Mouse (Mus musculus): Measurements from ENCODE around the gene Nlk. TPM values are rescaled to one million over a fixed set of nuclear protein-coding genes. Genes with fewer than 3 reads are reported as not detected.

Nlk gene
- 25.3 and 26.7 TPM in 2 replicates for polyA plus RNA-seq (2015; fragmentation: Nextera tagmentation; extraction: Ambion mirVana)

DNA sequence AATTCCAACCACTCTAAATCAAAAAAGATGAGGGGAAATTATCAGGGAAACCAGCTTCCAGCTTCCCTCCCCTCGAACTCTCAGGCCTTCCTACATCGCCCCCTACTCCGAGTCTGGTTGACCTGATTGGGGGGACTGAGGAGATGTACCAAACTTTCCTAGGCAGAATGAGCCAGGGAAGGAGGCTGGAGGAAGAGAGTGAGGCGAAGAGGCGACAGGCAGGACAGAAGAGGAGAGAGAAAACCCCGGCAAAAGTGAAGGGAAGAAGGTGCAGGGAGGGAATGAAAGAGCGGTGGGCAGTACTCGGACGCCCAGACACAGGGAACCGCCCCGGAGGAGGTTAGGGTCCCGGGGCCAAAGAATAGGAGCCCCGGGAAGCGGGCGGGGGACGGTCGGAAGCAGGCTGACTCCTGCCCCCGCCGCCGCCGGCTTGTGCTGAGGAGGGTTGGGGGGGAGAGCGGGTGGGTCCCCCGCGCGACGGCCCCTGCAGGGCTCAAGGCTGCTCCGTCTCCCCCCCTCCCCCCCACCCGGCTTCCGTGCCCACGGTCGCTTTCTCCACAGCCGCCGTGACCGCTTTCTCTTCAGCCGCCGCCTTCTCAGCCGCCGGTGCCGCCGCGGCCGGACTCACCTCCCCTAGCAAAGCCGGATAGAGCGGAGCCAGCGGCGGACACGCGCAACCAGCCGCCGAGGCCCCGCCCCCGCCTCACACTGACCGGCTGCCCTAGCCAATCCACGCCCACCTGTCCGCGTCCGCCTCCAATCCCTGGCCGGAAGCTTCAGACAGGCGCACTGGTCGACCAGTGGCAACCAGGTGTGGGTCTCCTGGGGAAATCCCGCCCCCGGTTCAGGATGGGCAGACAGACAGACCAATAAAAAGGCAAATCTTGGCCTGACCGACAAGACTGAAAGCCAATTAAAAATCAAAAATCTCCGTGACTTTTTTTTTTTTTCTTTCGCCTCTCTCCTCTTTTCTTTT lies at the start of gene Nlk:
Gene Nlk, minus strand, starts transcription at position 597 of the 976 bp plus-strand sequence.
- Histone ChIP-seq H3K4me2 (peak within 1 kb of the TSS; percentile 73), H3K9ac (peak within 1 kb of the TSS; percentile 88), H3K4me1 (peaks cover 39% of the 10 kb centered on the region), H3K4me3 (peak within 1 kb of the TSS; percentile 83), H3K36me3 (replicated peaks) (no peaks in the 10 kb centered on the region), H3K27me3 (replicated peaks) (no peaks in the 10 kb centered on the region; the same call in 1 of the 2 replicates), H3K27ac (peak within 1 kb of the TSS; percentile 94), H3K9me3 (no peaks in the 10 kb centered on the region)
- 1% methylated on average over 63 of the region's 65 CpGs for WGBS
- peak; percentile 100 for ATAC-seq (replicated peaks)

DNA sequence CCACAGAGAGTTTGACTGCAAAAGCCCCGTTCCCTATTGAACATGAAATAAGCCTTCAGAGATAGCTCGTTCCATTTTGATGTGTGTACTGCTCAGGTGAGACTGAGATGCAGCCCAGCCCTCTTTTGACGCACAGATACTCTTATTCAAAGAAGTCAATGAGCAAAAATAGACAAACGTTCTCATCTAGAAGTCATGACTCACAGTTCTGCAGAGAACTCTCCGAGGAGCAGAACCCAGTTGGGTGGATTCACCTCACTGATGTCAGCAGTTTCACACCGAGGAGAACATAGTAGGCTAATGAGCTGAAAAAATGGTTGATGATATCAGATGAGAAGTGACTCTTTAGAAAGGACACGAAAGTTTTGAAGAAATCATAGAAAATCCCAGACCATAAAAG lies 49.1 kb upstream of the Nlk start:
- Histone ChIP-seq H3K27me3 (replicated peaks) (no peaks in the 10 kb centered on the region), H3K4me3 (no peak overlapping the region), H3K9ac (no peak overlapping the region), H3K36me3 (replicated peaks) (no peaks in the 10 kb centered on the region), H3K27ac (no peak overlapping the region), H3K4me2 (no peak overlapping the region), H3K4me1 (peaks cover 21% of the 10 kb centered on the region), H3K9me3 (no peaks in the 10 kb centered on the region)
- 92% methylated on average over 7 of the region's 7 CpGs for WGBS
- no peak for ATAC-seq (replicated peaks)

DNA sequence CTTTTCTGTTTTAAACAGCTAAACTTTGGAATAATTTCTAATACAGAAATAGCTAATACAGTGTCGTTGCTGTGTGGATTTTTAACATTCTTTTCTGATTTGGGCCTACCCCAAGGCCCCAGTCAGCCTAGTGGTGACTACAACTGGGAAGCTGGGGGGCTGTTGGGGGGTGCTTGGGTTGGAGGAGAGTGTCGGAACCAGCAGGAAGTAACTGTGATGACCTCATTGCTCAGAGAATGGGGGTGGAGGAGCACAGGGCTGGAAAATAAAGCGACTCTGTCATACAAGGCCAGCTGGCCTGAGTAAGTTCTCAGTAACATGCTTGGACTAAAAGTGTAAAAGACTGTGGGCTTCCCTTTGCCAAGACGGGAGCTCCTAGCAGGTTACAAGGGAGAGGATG lies 48.3 kb upstream of the Nlk start:
- Histone ChIP-seq H3K4me3 (no peak overlapping the region), H3K4me2 (no peak overlapping the region), H3K27ac (no peak overlapping the region), H3K36me3 (replicated peaks) (no peaks in the 10 kb centered on the region), H3K4me1 (peaks cover 14% of the 10 kb centered on the region), H3K9me3 (no peaks in the 10 kb centered on the region), H3K9ac (no peak overlapping the region), H3K27me3 (replicated peaks) (no peaks in the 10 kb centered on the region)
- 66% methylated on average over 4 of the region's 4 CpGs for WGBS
- no peak for ATAC-seq (replicated peaks)

DNA sequence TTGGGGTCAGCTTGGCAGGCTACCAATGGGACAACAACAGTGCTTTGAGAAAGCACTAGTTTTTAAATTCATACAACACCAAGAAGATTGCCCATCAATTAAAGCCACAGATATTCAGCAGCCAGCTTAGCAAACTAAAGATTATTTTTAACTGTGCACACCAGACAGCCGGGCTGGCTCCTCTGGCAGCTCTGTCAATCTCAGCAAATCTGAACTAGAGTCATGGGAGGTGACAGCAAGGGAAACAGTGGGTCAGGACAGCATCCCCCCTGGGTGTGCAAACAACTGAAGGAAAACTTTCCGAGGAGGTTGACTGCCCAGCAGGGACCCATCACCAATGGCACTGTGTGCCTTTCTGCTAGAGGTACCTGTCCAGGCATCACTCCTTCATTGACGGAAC lies 45.3 kb upstream of the Nlk start:
- no peak overlapping the region for H3K9ac ChIP-seq
- no peaks in the 10 kb centered on the region for H3K27me3 ChIP-seq (replicated peaks)
- no peaks in the 10 kb centered on the region for H3K9me3 ChIP-seq
- no peaks in the 10 kb centered on the region for H3K36me3 ChIP-seq (replicated peaks)
- no peak for ATAC-seq (replicated peaks)
- H3K4me2 ChIP-seq, result no peak overlapping the region
- 65% methylated on average over 3 of the region's 3 CpGs for WGBS
- no peak overlapping the region for H3K27ac ChIP-seq
- H3K4me1 ChIP-seq, result peaks cover 12% of the 10 kb centered on the region
- no peak overlapping the region for H3K4me3 ChIP-seq

DNA sequence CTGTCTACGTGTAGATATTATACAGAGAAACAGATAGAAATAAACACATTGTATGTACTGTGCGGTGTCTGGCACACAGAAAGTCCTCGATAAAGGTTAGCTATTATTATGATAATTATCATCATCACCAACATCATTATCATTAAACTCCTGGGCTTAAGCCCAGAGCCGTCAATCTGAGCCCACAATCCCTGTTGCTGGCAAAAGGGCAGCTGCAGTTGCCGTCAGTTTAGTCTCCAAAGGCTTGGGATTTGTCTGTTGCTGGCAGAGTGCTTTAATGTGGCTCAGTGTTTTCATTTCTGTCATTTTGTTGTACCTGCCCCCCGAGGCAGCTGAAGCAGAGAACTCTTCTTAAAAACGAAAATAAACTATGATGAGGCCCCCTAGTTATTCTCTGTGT lies 44.8 kb upstream of the Nlk start:
- Histone ChIP-seq H3K4me2 (no peak overlapping the region), H3K4me1 (peaks cover 14% of the 10 kb centered on the region), H3K9ac (no peak overlapping the region), H3K27ac (no peak overlapping the region), H3K27me3 (replicated peaks) (no peaks in the 10 kb centered on the region), H3K36me3 (replicated peaks) (no peaks in the 10 kb centered on the region), H3K4me3 (no peak overlapping the region), H3K9me3 (no peaks in the 10 kb centered on the region)
- WGBS, result 25% methylated on average over 7 of the region's 7 CpGs
- no peak for ATAC-seq (replicated peaks)

DNA sequence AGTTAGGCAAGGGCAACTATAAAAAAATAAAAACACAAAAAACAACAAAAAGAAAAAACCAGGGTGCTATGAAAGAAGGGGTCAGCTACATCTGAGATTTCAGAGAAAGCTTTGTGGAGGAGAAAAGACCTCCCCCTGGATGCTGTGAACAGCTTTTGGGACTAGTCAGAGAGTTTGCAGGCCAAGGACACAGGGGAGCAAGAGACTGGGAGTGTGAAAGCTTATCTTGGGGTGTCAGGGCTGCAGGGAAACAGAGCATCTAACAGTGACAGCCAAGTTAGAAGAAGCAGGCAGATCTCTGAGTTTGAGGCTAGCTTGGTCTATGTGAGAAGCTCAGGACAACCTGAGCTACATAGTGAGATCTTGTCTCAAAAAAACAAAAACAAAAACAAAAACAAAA lies 42.2 kb upstream of the Nlk start:
- H3K4me1 ChIP-seq, result peaks cover 16% of the 10 kb centered on the region

DNA sequence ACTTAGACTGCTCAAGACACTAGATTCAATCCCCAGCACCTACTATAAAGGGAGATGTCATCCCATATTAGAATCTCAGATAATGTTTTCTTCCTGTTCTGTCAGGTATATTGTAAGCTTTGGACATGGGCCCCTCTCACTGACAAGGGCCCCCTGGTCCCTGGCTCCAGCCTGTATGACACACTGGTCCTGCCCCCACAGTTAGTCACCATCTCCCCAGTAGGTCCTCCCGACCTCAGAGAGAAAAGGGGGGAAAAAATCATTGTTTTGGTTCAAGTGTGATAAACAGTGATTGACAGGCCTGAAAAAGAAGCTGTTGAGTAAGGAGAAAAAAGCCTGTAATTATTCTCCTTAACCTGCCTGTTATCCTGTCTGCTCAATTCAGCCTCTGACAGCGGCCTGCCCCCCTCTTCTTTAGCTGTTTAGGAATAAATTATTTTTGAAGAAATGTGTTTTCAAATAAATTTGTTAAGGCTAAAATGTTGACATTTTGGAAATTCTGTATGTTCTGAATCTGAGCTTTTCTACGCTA lies 39.8 kb upstream of the Nlk start:
- no peak overlapping the region for H3K4me3 ChIP-seq
- H3K36me3 ChIP-seq (replicated peaks), result no peaks in the 10 kb centered on the region
- ATAC-seq (replicated peaks), result no peak
- WGBS, result 41% methylated on average over 3 of the region's 3 CpGs
- H3K4me2 ChIP-seq, result no peak overlapping the region
- no peak overlapping the region for H3K9ac ChIP-seq
- H3K4me1 ChIP-seq, result peaks cover 7% of the 10 kb centered on the region
- no peaks in the 10 kb centered on the region for H3K9me3 ChIP-seq
- H3K27ac ChIP-seq, result no peak overlapping the region
- no peaks in the 10 kb centered on the region; the same call in 1 of the 2 replicates for H3K27me3 ChIP-seq (replicated peaks)

More for the DNA sequence above, 42.2 kb upstream of the Nlk start:
- no peak for ATAC-seq (replicated peaks)
- Histone ChIP-seq H3K27ac (no peak overlapping the region), H3K9ac (no peak overlapping the region), H3K36me3 (replicated peaks) (no peaks in the 10 kb centered on the region), H3K4me3 (no peak overlapping the region), H3K4me2 (no peak overlapping the region), H3K9me3 (no peaks in the 10 kb centered on the region), H3K27me3 (replicated peaks) (no peaks in the 10 kb centered on the region; the same call in 1 of the 2 replicates)

DNA sequence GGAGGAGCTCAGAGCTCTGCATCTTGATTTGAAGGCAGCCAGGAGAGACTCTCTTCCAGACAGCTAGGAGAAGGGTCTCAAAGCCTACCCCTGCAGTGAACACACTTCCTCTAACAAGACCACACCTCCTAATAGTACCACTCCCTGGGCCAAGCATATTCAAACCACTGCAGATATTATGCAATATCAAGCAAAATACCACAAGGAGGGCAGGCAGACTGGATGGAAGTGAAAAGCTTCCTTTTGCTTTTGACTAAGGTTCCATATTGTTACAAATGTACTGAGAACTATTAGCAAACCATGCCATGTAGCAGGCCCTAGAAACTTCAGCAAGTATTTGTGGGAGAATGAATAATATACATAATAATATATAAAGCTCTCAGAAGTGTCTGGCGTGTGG lies 38.0 kb upstream of the Nlk start:
- H3K9me3 ChIP-seq, result no peaks in the 10 kb centered on the region
- no peak for ATAC-seq (replicated peaks)
- no peak overlapping the region for H3K4me2 ChIP-seq
- H3K9ac ChIP-seq, result no peak overlapping the region
- WGBS, result 93% methylated on average over 1 of the region's 1 CpGs
- H3K27ac ChIP-seq, result no peak overlapping the region
- H3K27me3 ChIP-seq (replicated peaks), result no peaks in the 10 kb centered on the region; the same call in 1 of the 2 replicates
- H3K4me3 ChIP-seq, result no peak overlapping the region
- peaks cover 4% of the 10 kb centered on the region for H3K4me1 ChIP-seq
- H3K36me3 ChIP-seq (replicated peaks), result no peaks in the 10 kb centered on the region

DNA sequence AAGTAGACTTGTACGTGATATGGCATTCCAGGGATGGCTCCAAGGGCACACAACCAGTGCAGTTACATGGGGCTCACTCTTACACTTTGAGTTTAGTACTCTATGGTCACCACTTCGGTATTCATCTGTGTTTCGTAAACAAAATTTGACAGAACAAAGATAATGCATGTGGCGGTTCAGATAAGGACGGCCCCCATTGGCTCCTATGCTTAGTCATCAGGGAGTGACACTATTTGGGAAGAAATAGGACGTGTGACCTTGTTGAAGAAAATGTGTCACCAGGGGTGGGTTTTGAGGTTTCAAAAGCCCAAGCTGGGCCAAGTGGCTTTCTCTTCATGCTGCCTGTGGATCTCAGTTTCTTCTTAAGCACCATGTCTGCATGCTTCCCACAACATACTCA lies 35.4 kb upstream of the Nlk start:
- no peaks in the 10 kb centered on the region; the same call in 1 of the 2 replicates for H3K27me3 ChIP-seq (replicated peaks)
- WGBS, result 86% methylated on average over 6 of the region's 6 CpGs
- no peak overlapping the region for H3K4me3 ChIP-seq
- no peaks in the 10 kb centered on the region for H3K9me3 ChIP-seq
- no peaks in the 10 kb centered on the region for H3K36me3 ChIP-seq (replicated peaks)
- H3K27ac ChIP-seq, result no peak overlapping the region
- H3K4me1 ChIP-seq, result peaks cover 4% of the 10 kb centered on the region
- H3K4me2 ChIP-seq, result no peak overlapping the region
- H3K9ac ChIP-seq, result no peak overlapping the region
- ATAC-seq (replicated peaks), result no peak

DNA sequence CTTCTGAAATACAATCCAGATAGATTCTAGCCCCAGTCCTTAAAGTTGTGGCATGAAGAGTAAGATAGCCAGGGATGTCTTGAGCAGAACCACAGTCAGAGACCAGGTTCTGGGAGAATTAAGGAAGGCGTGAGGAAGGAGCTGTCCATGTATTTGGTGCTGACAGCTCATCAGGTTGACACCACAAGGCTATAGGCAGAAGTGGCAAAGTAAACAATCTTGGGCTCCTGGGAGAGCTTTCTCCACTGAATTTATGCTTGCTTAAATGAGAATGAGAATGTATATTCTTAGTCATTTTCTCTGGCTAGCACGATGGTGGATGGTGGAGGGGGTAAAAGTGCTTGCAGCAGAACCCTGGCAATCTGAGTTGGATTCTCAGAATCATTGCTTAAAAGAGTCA lies 33.7 kb upstream of the Nlk start:
- no peak overlapping the region for H3K4me2 ChIP-seq
- no peaks in the 10 kb centered on the region for H3K36me3 ChIP-seq (replicated peaks)
- no peak overlapping the region for H3K4me3 ChIP-seq
- WGBS, result 29% methylated on average over 2 of the region's 2 CpGs
- H3K27ac ChIP-seq, result no peak overlapping the region
- H3K9me3 ChIP-seq, result no peaks in the 10 kb centered on the region
- no peak for ATAC-seq (replicated peaks)
- H3K9ac ChIP-seq, result no peak overlapping the region
- no peaks in the 10 kb centered on the region for H3K4me1 ChIP-seq
- H3K27me3 ChIP-seq (replicated peaks), result no peaks in the 10 kb centered on the region; the same call in 1 of the 2 replicates

DNA sequence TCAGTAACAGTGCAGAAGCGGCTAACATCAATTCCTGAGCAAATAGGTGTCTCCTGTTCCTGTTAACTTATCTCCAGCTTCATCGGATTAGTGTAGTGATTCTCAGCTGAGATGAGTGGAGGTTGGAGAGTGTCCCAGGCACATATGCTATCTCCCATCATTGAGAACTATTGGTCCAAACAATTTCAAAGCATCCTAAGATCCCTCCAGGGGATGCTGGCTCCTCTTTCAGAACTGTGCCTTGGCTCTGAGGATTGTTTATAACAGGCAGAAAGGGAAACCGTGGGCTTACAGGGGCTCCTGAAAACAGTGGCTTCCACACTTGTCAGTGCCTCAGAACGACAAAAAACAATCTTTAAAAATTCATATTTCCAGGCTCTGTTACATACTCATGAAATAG lies 30.9 kb upstream of the Nlk start:
- Histone ChIP-seq H3K9ac (no peak overlapping the region), H3K9me3 (no peaks in the 10 kb centered on the region), H3K27ac (no peak overlapping the region), H3K4me3 (no peak overlapping the region), H3K4me1 (no peaks in the 10 kb centered on the region), H3K27me3 (replicated peaks) (no peaks in the 10 kb centered on the region), H3K4me2 (no peak overlapping the region), H3K36me3 (replicated peaks) (no peaks in the 10 kb centered on the region)
- 85% methylated on average over 4 of the region's 4 CpGs for WGBS
- ATAC-seq (replicated peaks), result no peak

DNA sequence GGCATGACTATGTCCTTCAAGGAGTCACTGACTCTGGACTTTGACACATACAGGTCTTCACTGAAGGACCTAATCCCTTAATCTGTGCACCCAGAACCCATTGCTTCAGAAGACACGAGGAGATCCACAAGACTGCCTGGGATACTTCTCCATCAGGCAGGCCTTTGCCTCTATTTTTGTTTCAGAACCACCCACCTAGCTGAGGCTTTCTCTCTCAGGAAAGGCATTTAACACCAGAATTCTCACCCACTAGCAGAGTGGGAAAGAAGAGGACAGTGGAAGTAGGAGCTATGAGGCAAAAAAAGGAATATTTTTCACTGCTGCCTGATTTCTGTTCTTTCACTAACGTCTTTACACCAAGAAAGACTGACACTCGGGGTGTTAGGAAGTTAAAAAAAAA lies 29.2 kb upstream of the Nlk start:
- WGBS, result 77% methylated on average over 3 of the region's 3 CpGs
- H3K27me3 ChIP-seq (replicated peaks), result no peaks in the 10 kb centered on the region
- H3K4me3 ChIP-seq, result no peak overlapping the region
- H3K36me3 ChIP-seq (replicated peaks), result no peaks in the 10 kb centered on the region
- H3K9ac ChIP-seq, result no peak overlapping the region
- H3K9me3 ChIP-seq, result no peaks in the 10 kb centered on the region
- no peak overlapping the region for H3K4me2 ChIP-seq
- no peak overlapping the region for H3K27ac ChIP-seq
- ATAC-seq (replicated peaks), result no peak
- no peaks in the 10 kb centered on the region for H3K4me1 ChIP-seq

DNA sequence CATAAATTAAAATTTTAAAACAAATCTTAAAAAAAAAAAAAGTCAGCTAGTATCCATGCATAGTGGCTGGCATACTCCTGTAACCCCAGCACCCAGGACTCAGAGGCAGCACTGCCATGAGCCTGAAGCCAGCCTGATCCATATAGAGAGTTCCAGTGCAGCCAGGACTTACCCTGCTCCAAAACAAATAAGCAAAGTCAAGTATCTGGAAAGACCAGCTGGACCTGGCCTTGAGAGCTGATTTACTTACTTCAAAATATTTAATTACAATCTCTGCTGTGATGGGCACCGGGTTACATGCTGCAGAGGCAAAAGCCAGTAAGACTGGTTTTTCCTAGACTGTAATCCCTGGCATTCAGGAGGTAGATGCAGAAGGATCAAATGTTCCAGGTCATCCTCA lies 27.6 kb upstream of the Nlk start:
- no peak overlapping the region for H3K4me3 ChIP-seq
- no peaks in the 10 kb centered on the region for H3K27me3 ChIP-seq (replicated peaks)
- no peak overlapping the region for H3K4me2 ChIP-seq
- H3K9ac ChIP-seq, result no peak overlapping the region
- H3K9me3 ChIP-seq, result no peaks in the 10 kb centered on the region
- no peaks in the 10 kb centered on the region for H3K36me3 ChIP-seq (replicated peaks)
- no peaks in the 10 kb centered on the region for H3K4me1 ChIP-seq
- no peak overlapping the region for H3K27ac ChIP-seq
- 86% methylated on average over 1 of the region's 1 CpGs for WGBS
- ATAC-seq (replicated peaks), result no peak
